In genomic region chr1:7745887-7746286, GRCm38 (mm10) we compare ENCODE assay signal across 23 mouse cellular contexts.
"Had no signal": no experiment of that assay in that cellular context is flagged by ENCODE, and none has a peak within 500 bp of the region (broad histone marks: within the 10 kb centered on the region; RNA-seq: fewer than 3 reads in every experiment).

No protein-coding gene starts in this region.

- H3K36me3 ChIP-seq: heart, embryonic 10.5 days; hindbrain, embryonic 10.5 days; hindbrain, embryonic 12.5 days; intestine, embryonic 15.5 days; limb, embryonic 15.5 days; liver, embryonic 12.5 days had no signal

- H3K9me3 ChIP-seq: heart, embryonic 10.5 days; hindbrain, embryonic 12.5 days; intestine, embryonic 15.5 days; limb, embryonic 15.5 days; liver, embryonic 12.5 days had no signal

- DNase-seq: gastrocnemius, adult 2 months; gastrocnemius, postnatal 10 days; gastrocnemius, postnatal 25 days; heart, adult 18-20 months; heart, postnatal 4 days; kidney, adult 18-20 months; kidney, adult 8-10 months; kidney, postnatal 10 days; kidney, postnatal 25 days; kidney, postnatal 4 days had no signal

- ATAC-seq: hindbrain, embryonic 16.5 days; inflammation-experienced regulatory T-cells, adult 6 months; intestine, embryonic 15.5 days; intestine, postnatal 0 days; liver, embryonic 12.5 days had no signal

- H3K27ac ChIP-seq: gastrocnemius, adult 2 months; heart, embryonic 10.5 days; hindbrain, embryonic 10.5 days; hindbrain, embryonic 12.5 days; hindbrain, embryonic 14.5 days; intestine, embryonic 15.5 days; layer of hippocampus, adult 2 months; left cerebral cortex, adult 2 months; limb, embryonic 15.5 days; liver, embryonic 12.5 days; liver, embryonic 14.5 days had no signal

- H3K9ac ChIP-seq: hindbrain, embryonic 12.5 days; hindbrain, embryonic 14.5 days; intestine, embryonic 15.5 days; limb, embryonic 15.5 days; liver, embryonic 12.5 days; liver, embryonic 14.5 days had no signal

- H3K4me2 ChIP-seq: hindbrain, embryonic 12.5 days; hindbrain, embryonic 14.5 days; intestine, embryonic 15.5 days; limb, embryonic 15.5 days; liver, embryonic 12.5 days had no signal

- H3K4me1 ChIP-seq: heart, embryonic 10.5 days; hindbrain, embryonic 10.5 days; hindbrain, embryonic 12.5 days; intestine, embryonic 15.5 days; limb, embryonic 15.5 days; liver, embryonic 12.5 days had no signal

- H3K4me3 ChIP-seq: gastrocnemius, adult 2 months; heart, embryonic 10.5 days; hindbrain, embryonic 10.5 days; hindbrain, embryonic 12.5 days; intestine, embryonic 15.5 days; layer of hippocampus, adult 2 months; left cerebral cortex, adult 2 months; limb, embryonic 15.5 days; liver, embryonic 12.5 days had no signal

- H3K27me3 ChIP-seq: hindbrain, embryonic 12.5 days; intestine, embryonic 15.5 days; limb, embryonic 15.5 days; liver, embryonic 12.5 days had no signal
